Mouse (Mus musculus) fat pad, adult 2 months (tissue): Measurements from ENCODE around the gene Smok3c.
"Not testable (repeated sequence)": the region's sequence is repeated elsewhere in the genome, so short reads cannot be mapped to it uniquely, and the experiment has no call there.

Experiments
- DNase-seq: peaks from one replicate; pipeline ENCODE4 v3.0.0-alpha.2; 2011; ENCODE audit warnings: low read depth, low spot score; ENCODE audit errors: extremely low read depth

Gene Smok3c

GRCm38 (mm10) chr5:138052894-138053293, at the start of gene Smok3c:
Gene Smok3c (plus strand): TSS chr5:138053194.
- not testable (repeated sequence) for DNase-seq

GRCm38 (mm10) chr5:138009437-138009836, 43.6 kb upstream of the Smok3c start:
- no peak for DNase-seq

GRCm38 (mm10) chr5:138012382-138012781, 40.6 kb upstream of the Smok3c start:
- no peak for DNase-seq

GRCm38 (mm10) chr5:138016530-138016929, 36.5 kb upstream of the Smok3c start:
- DNase-seq, result no peak

DNA sequence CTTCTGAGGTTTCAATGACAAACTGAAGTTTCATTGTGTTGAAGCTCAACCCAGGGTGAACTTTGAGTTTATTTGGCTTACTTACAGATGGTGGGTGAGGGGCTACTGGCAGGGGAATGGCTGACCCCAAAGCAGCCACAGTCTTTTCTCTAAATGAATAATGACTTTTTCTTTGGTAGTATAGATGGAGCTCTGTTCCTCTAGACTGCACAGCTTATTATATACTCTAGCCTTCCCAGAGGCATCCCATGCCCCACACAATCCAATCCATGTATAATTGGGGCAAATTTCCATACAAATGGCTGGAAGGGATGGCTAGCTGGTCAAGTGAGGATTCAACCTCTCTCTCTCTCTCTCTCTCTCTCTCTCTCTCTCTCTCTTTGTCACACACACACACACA, 36.0 kb upstream of the Smok3c start:
- DNase-seq, result no peak

- not testable (repeated sequence) for DNase-seq
These were observed 33.4 kb upstream of the Smok3c start for GRCm38 (mm10) chr5:138019577-138019976.

- not testable (repeated sequence) for DNase-seq
These were observed 32.0 kb upstream of the Smok3c start, which contains the start of the genes Smok3a and Smok3b for GRCm38 (mm10) chr5:138020961-138021479. Gene Smok3a (plus strand): TSS chr5:138021261. Gene Smok3b (plus strand): TSS chr5:138021429.

DNA sequence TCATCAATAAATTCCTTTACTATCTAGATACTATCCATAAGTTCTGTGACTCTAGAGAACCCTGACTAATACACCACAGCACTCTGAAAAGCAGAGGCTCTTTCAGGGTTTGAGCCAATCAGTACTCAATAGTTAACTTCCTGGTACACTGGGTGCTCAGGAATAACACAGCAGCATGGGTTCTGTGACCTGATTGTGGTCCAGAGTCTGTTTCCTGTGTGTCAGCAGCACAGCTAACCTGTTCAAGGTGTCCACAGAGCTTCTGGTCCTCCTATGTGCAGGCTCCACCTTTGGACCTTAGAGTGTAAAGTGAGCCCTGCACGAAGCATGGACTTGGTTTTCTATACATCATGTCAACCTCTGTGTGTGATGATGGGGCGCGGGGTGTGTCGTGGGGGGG, 20.8 kb downstream of the Smok3c start:
- DNase-seq, result no peak

GRCm38 (mm10) chr5:138075684-138076083, 22.7 kb downstream of the Smok3c start:
- no peak for DNase-seq

DNA sequence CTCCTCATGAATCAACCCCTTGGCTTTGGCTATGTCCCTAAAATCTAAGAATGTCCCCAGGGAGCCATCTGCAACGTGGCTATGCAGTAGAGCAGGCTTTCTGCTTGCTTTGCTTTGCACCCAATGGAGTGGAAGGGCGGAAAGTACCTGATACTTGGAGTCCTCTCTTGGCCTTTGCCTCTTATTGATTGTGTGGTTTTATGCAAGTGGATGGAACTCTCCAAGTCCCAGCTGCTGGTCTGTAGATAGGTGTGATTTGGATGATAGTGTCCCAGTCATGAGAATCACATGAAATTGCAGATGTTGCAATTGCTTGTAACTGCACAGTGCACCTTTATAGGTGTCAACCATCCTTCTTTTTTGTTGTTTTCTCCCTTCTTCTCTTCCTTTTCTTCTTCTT, 23.2 kb downstream of the Smok3c start:
- DNase-seq, result no peak

DNA sequence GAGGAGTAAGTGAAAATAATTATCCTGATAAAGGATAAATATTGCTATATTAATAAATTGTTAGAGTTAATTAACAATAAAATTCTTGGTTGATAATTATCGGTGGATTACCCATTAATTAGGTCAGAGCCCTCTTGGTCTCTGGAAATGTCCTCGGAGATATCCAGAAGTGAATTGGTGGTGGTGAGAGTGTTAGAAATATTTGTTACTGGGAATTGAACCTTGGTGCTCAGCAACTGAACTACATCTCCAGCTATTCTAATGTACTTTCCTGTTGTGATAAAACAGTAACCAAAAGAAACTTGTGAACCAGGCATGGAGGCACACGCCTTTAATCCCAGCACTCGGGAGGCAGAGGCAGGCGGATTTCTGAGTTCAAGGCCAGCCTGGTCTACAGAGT, 27.5 kb downstream of the Smok3c start:
- DNase-seq, result no peak

- no peak for DNase-seq
These were observed 28.5 kb downstream of the Smok3c start for GRCm38 (mm10) chr5:138081446-138081845.

DNA sequence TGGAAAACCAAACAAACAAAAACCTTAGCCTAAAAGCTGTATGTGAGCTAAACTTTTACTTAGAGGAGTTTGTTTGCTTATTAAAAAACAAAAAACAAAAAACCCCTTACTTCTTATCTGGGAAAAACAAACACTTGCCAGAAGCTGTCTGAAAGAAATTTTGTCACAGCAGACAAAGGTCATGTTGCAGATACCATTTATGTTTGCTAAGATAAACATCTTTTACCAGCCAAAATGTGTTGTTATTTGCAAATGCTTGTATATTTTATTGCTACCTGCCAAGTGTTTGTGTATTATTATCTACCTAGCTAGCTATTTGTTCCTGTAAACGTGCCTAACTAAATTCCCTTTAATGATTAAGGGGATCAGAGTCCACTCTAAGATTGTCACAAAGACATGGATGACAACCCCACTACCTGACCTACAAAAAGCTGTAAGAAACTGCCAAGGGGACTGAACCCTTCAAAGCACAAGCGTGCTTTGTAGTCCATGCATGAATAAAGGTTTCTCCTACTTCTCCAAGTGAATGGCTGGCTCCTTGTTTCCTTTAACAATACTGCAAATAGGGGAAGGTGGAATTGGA, 30.4 kb downstream of the Smok3c start:
- no peak for DNase-seq

- no peak for DNase-seq
These were observed 30.9 kb downstream of the Smok3c start for GRCm38 (mm10) chr5:138083936-138084335.

GRCm38 (mm10) chr5:138084507-138084906, 31.5 kb downstream of the Smok3c start:
- no peak for DNase-seq

DNA sequence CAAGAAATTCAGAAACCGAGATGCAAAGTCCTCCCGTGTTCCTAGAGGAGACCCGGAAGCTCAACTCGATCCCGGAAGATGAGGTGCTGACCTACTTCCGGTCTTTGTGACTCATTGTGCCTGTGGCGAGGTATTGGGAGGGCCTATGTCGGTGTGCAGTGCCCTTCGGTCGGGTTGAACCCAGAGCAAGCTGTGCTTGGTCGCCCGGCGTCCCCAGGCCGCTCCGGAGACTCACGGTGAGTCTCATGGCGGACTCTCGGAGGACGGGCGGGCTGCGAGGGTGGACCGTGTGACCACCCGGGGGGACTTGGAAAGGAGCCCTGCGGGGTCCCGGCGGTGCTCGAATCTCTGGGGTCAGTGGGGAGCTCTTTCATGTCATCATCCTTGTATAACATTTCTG, 32.0 kb downstream of the Smok3c start, which contains the start of gene Zkscan1:
Gene Zkscan1, plus strand, starts transcription at position 89 of the 400 bp plus-strand sequence.
- peak; percentile 64 for DNase-seq

DNA sequence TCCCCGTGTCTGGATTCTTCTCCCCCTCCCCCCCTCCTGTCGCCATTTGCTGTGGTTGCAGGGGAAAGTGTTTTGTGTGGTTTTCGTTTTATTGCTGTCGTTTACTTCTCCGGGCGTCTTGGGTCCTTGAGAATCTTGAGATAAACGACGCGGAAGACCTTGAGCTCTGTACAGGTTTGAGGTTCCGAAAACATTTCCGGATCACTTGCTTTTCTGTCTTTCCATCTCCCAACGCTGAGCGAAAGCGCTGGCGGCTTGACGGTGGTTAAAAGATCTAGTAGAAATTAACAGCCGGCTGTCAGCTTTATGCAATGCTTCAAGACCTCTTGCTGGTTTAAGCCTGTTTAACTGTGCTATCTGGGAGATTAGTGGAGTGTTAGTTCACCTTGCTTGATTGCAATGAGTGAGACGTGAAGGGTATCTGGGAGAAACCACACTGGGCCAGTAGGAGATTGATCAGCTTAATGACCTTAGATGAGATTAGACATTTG, 32.5 kb downstream of the Smok3c start:
- peak; percentile 10 for DNase-seq

DNA sequence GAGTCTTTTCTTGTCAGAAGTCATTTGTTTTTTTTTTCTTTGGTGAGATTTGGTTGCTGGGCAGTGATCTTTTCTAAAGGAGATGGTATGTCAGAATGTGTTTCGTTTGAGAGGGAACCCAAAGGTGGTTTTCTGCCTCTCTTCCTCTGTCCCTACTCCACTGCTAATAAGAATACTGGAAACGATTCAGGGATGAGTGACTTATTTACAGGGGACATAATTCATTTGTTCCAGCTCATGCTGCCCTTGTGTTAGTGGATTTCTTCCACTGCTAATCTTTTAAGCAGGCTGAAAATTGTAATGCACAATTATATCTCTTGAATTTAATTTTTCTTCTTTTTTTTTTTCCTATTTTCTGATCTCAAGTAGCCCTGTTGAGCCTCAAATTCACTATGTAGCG, 33.8 kb downstream of the Smok3c start:
- no peak for DNase-seq

DNA sequence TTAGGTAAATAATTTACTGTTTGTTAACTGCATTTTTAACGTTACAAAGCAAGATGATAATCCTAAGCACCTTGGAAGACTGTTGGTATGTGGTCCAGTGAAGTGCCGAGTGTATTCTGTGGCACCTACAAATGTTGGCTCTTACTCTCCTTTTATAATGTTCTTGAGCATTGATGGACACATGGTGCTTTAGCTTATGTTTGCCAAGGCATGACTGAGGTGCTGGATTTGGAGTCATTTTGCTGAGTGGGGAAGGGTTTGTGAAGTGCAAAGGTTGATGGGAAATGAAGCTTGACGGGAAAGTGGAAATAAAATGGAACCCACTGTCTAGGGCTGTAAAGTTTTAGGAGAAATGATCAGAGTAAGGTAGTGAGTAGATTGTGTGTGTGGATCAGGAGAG, 35.4 kb downstream of the Smok3c start:
- DNase-seq, result no peak

- no peak for DNase-seq
These were observed 36.1 kb downstream of the Smok3c start for GRCm38 (mm10) chr5:138089108-138089551.

DNA sequence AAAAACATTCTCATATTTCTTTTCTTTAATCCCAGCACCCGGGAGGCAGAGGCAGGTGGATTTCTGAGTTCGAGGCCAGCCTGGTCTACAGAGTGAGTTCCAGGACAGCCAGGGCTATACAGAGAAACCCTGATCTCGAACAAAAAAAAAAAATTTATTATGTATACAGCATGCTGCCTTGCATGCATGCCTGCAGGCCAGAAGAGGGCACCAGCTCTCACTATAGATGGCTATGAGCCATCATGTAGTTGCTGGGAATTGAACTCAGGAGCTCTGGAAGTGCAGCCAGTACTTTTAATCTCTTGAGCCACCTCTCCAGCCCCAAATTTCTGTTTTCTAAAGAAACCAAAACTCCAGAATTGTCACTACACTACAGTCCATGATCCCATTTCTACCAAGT, 37.3 kb downstream of the Smok3c start:
- no peak for DNase-seq

- no peak for DNase-seq
These were observed 37.7 kb downstream of the Smok3c start for GRCm38 (mm10) chr5:138090737-138091136.

DNA sequence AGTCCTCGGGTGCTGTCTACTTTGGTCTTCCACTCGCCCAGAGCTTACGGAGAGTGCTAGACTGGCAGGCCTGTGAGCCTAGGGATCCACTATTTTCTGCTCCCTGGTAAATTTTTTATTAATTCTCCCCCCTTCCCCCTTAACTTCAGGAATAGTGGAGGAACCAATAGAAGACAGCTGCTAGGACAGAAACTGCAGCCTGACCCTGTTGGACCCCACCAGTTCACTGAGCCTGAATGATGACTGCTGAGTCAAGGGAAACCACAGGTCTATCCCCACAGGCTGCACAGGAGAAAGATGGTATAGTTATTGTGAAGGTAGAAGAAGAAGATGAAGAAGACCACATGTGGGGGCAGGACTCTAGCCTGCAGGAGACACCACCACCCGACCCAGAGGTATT, 39.8 kb downstream of the Smok3c start:
- no peak for DNase-seq
